Mouse (Mus musculus): ENCODE data around the gene Tmem135. TPM values are rescaled to one million over a fixed set of nuclear protein-coding genes. Genes with fewer than 3 reads are reported as not detected.

The Tmem135 gene
- polyA plus RNA-seq, 1 experiment from 2014 or later: 36.3 TPM

DNA sequence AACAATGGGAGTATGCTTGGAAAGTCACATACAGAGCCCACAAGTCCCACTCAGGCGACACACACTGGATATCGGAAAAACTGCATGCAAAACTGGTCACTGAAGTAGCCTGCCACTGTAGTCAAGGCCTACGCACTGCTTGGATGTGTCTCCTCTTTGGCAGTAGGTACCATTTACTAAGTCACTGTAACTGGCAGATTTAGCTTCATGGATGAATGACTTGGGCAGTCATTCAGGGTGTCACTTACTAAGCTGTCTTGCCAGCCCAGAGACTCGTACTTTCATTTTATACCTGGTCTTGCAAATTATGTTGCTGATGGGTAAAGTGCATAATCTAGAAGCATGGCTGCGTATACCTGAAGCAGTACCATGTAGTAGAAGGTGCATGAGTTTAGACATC is 17.3 kb upstream of the Tmem135 start:
- 0 out of 2 replicates have a peak, but pooled peaks cover 7% of the 10 kb centered on the region for H3K4me1 ChIP-seq (ENCODE audit: control insufficient read depth, insufficient read depth, low read length)
- no peaks in the 10 kb centered on the region for H3K36me3 ChIP-seq (ENCODE audit: control insufficient read depth, insufficient read depth, low read length)
- ATAC-seq (ENCODE audit: insufficient read depth, low FRiP score): no peak
- H3K27ac ChIP-seq (ENCODE audit: low read length): no peak overlapping the region
- H3K27me3 ChIP-seq (ENCODE audit: control insufficient read depth, insufficient read depth, low read length): no peaks in the 10 kb centered on the region
- no peak overlapping the region for H3K4me2 ChIP-seq (ENCODE audit: low read depth, low read length)
- H3K9me3 ChIP-seq (replicated peaks; ENCODE audit: control insufficient read depth, low read length): no peaks in the 10 kb centered on the region
- 93% methylated on average over 5 of the region's 5 CpGs for WGBS
- no peak overlapping the region for H3K4me3 ChIP-seq (replicated peaks; ENCODE audit: low read length)
- H3K9ac ChIP-seq (ENCODE audit: low read length): no peak overlapping the region

DNA sequence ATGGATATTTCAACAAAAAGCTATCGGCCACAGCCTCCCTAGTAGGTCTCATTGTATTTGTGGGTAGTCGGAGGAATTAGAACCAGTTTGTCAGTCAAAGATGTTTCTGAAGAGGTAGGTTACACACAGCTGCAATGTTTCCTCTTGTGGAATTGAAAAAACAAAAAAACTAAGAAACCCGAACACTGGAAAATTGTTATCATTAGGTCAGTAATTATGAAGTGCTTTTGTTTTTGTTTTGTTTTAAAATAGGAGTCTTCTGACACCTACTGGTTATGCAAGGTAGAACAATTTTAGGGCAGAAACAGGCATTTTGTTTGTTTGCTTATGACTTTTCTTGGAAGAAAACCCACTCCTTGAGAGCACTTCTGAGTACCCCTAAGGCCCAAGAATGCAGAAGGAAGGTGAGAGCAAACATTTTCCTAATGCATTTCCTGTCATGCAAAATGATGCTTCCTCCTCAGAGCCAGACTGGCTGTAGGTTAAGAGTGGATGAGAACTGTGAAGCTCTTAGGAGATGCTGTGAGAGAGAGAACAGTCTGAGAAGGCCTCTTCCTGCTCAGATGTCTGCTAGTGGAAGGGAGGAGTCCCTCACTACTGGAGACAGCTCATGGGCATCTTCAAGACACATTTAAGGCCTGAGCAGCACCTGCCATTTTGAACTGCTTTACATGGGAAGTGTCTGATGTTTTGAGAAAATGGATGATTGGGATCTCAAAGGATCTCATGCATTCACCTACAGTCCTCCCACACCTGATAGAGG is 15.1 kb upstream of the Tmem135 start:
- Histone ChIP-seq H3K4me2 (ENCODE audit: low read depth, low read length) (peak overlapping the region; percentile 16; the same call in 1 of the 2 replicates), H3K27ac (ENCODE audit: low read length) (no peak overlapping the region), H3K27me3 (ENCODE audit: control insufficient read depth, insufficient read depth, low read length) (no peaks in the 10 kb centered on the region), H3K9ac (ENCODE audit: low read length) (no peak overlapping the region), H3K36me3 (ENCODE audit: control insufficient read depth, insufficient read depth, low read length) (no peaks in the 10 kb centered on the region), H3K4me1 (ENCODE audit: control insufficient read depth, insufficient read depth, low read length) (0 out of 2 replicates have a peak, but pooled peaks cover 7% of the 10 kb centered on the region), H3K9me3 (replicated peaks; ENCODE audit: control insufficient read depth, low read length) (no peaks in the 10 kb centered on the region), H3K4me3 (replicated peaks; ENCODE audit: low read length) (no peak overlapping the region)
- ATAC-seq (ENCODE audit: insufficient read depth, low FRiP score): no peak
- 38% methylated on average over 3 of the region's 3 CpGs for WGBS

DNA sequence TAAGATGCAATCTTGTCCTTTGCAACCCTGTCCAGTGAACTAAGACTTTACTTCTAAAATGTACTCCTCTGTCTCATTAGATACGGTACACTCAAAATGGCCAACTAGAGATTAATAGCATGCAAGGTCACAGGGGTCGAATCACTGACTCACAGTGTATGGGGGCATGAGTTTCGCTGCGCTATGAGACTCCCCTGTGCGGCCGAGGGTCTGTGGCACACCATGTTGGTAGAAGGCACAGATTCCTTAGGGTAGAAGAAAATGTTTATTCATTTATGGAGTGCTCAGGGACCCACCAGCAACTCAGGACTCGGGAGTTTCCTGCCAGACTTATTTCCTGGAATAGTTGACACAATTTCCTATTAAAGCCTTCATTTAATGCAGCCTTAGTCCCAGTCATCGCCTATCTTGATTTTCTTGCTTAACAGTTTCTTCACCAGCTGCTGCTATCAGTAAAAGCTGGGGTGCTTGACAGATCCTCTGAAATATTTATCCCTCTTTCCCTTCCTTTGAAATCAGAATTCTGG is 14.2 kb upstream of the Tmem135 start:
- H3K4me2 ChIP-seq (ENCODE audit: low read depth, low read length): no peak overlapping the region
- ATAC-seq (ENCODE audit: insufficient read depth, low FRiP score): peak; percentile 31; the same call in 1 of the 2 replicates

DNA sequence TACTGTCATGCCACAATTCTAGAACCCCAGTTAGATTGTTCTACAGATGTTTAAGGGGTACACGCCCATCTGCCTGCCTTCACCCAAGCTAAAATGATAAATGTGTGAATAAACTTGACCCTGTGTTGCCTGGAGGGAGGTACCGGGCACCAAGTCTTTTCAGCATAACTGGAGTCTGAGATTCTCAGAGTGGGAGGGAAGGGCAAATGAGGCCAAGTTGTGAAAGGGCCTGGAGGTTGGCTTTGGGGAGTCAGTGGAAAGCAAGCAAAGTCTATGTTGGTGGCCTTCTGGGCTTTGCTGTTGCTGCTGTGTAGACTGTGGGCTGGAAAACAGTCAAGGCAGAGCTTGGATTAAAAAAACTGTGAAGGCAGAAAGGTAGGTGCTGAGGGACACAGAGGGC is 13.7 kb upstream of the Tmem135 start:
- no peak overlapping the region for H3K9ac ChIP-seq (ENCODE audit: low read length)
- H3K27me3 ChIP-seq (ENCODE audit: control insufficient read depth, insufficient read depth, low read length): no peaks in the 10 kb centered on the region
- H3K4me2 ChIP-seq (ENCODE audit: low read depth, low read length): no peak overlapping the region
- no peaks in the 10 kb centered on the region for H3K9me3 ChIP-seq (replicated peaks; ENCODE audit: control insufficient read depth, low read length)
- H3K4me1 ChIP-seq (ENCODE audit: control insufficient read depth, insufficient read depth, low read length): 0 out of 2 replicates have a peak, but pooled peaks cover 10% of the 10 kb centered on the region
- H3K27ac ChIP-seq (ENCODE audit: low read length): no peak overlapping the region; the same call in 1 of the 2 replicates
- 54% methylated on average over 2 of the region's 2 CpGs for WGBS
- ATAC-seq (ENCODE audit: insufficient read depth, low FRiP score): no peak
- no peak overlapping the region for H3K4me3 ChIP-seq (replicated peaks; ENCODE audit: low read length)
- 0 out of 2 replicates have a peak, but pooled peaks cover under 1% of the 10 kb centered on the region for H3K36me3 ChIP-seq (ENCODE audit: control insufficient read depth, insufficient read depth, low read length)

More for the DNA sequence above, 14.2 kb upstream of the Tmem135 start:
- Histone ChIP-seq H3K36me3 (ENCODE audit: control insufficient read depth, insufficient read depth, low read length) (no peaks in the 10 kb centered on the region), H3K27me3 (ENCODE audit: control insufficient read depth, insufficient read depth, low read length) (no peaks in the 10 kb centered on the region), H3K4me3 (replicated peaks; ENCODE audit: low read length) (no peak overlapping the region), H3K9me3 (replicated peaks; ENCODE audit: control insufficient read depth, low read length) (no peaks in the 10 kb centered on the region), H3K4me1 (ENCODE audit: control insufficient read depth, insufficient read depth, low read length) (0 out of 2 replicates have a peak, but pooled peaks cover 10% of the 10 kb centered on the region), H3K9ac (ENCODE audit: low read length) (no peak overlapping the region), H3K27ac (ENCODE audit: low read length) (no peak overlapping the region; the same call in 1 of the 2 replicates)
- 52% methylated on average over 8 of the region's 8 CpGs for WGBS

DNA sequence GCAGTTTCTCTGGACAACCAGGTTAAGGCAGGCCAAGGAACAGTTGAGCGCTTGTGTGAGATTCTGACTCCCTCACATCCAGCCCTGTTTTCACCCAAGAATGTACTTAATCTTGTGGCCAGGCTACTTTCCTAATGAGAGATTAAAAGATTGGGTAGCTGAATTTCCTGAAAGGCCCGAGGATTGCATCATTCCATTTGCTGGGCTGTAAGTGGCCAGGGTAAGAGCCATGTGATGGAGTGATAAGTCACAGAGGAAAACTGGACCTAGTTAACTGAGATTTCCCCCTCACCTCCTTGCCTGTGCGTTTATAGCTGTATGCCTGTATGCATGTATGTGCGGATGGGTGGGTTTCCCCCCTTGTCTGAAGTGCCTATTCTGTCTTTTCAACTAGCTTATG is 12.0 kb upstream of the Tmem135 start:
- Histone ChIP-seq H3K4me3 (replicated peaks; ENCODE audit: low read length) (no peak overlapping the region), H3K4me1 (ENCODE audit: control insufficient read depth, insufficient read depth, low read length) (peaks cover 16% of the 10 kb centered on the region; the same call in 1 of the 2 replicates), H3K36me3 (ENCODE audit: control insufficient read depth, insufficient read depth, low read length) (peaks cover 5% of the 10 kb centered on the region; the same call in 1 of the 2 replicates), H3K9ac (ENCODE audit: low read length) (no peak overlapping the region), H3K27ac (ENCODE audit: low read length) (no peak overlapping the region), H3K27me3 (ENCODE audit: control insufficient read depth, insufficient read depth, low read length) (no peaks in the 10 kb centered on the region), H3K9me3 (replicated peaks; ENCODE audit: control insufficient read depth, low read length) (no peaks in the 10 kb centered on the region), H3K4me2 (ENCODE audit: low read depth, low read length) (no peak overlapping the region)
- peak; percentile 34; the same call in 1 of the 2 replicates for ATAC-seq (ENCODE audit: insufficient read depth, low FRiP score)
- 68% methylated on average over 4 of the region's 4 CpGs for WGBS

DNA sequence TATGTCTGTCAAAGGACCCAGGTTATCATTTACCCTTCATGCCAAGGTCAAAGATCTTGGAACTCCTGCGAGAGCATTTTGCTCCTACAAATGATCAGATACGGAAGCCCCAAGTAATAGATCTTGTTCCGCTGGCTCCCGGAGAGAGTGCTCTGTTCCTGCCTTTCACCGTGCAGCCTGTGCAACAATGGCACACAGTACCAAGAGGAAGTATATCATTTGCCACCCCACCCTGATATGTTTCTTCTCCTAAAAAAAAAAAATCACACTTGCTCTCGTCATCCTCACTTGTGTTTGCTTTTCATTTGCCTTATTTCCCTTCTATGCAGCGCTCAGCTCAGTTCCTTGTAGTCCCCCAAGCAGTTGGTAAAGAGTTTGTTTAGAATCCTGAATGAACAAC is 8.1 kb upstream of the Tmem135 start:
- ATAC-seq (ENCODE audit: insufficient read depth, low FRiP score): peak; percentile 52; the same call in 1 of the 2 replicates
- Histone ChIP-seq H3K4me2 (ENCODE audit: low read depth, low read length) (no peak overlapping the region), H3K9me3 (replicated peaks; ENCODE audit: control insufficient read depth, low read length) (no peaks in the 10 kb centered on the region), H3K36me3 (ENCODE audit: control insufficient read depth, insufficient read depth, low read length) (peaks cover 5% of the 10 kb centered on the region), H3K9ac (ENCODE audit: low read length) (no peak overlapping the region), H3K27ac (ENCODE audit: low read length) (peak overlapping the region; percentile 25; the same call in 1 of the 2 replicates), H3K4me3 (replicated peaks; ENCODE audit: low read length) (no peak overlapping the region), H3K27me3 (ENCODE audit: control insufficient read depth, insufficient read depth, low read length) (no peaks in the 10 kb centered on the region), H3K4me1 (ENCODE audit: control insufficient read depth, insufficient read depth, low read length) (peaks cover 35% of the 10 kb centered on the region)
- 61% methylated on average over 7 of the region's 7 CpGs for WGBS

DNA sequence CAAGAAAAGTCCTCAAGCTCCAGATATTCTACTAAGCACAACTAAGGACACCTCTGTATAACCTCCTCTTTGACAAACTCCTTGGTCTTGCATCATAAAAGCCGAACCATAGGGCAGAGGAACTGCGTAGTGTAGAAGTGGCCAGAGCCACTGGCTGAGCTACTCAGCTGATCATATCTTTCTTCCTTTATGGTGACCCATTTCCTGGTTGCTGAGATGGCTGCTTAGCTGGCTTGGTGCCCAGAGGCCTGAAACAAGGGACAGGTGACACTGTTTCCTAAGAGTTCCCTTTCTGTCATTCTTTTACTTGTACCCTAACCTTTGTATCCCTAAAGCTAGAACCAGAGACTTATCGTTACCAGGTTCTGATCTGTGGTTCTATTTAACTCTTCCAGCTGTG is 7.3 kb upstream of the Tmem135 start:
- 0 out of 2 replicates have a peak, but pooled peaks have one; percentile 43 for ATAC-seq (ENCODE audit: insufficient read depth, low FRiP score)
- Histone ChIP-seq H3K36me3 (ENCODE audit: control insufficient read depth, insufficient read depth, low read length) (peaks cover 5% of the 10 kb centered on the region), H3K9me3 (replicated peaks; ENCODE audit: control insufficient read depth, low read length) (no peaks in the 10 kb centered on the region), H3K4me2 (ENCODE audit: low read depth, low read length) (no peak overlapping the region), H3K4me3 (replicated peaks; ENCODE audit: low read length) (no peak overlapping the region), H3K4me1 (ENCODE audit: control insufficient read depth, insufficient read depth, low read length) (peaks cover 39% of the 10 kb centered on the region), H3K27ac (ENCODE audit: low read length) (no peak overlapping the region), H3K9ac (ENCODE audit: low read length) (no peak overlapping the region), H3K27me3 (ENCODE audit: control insufficient read depth, insufficient read depth, low read length) (no peaks in the 10 kb centered on the region)
- WGBS: 77% methylated on average over 3 of the region's 3 CpGs

DNA sequence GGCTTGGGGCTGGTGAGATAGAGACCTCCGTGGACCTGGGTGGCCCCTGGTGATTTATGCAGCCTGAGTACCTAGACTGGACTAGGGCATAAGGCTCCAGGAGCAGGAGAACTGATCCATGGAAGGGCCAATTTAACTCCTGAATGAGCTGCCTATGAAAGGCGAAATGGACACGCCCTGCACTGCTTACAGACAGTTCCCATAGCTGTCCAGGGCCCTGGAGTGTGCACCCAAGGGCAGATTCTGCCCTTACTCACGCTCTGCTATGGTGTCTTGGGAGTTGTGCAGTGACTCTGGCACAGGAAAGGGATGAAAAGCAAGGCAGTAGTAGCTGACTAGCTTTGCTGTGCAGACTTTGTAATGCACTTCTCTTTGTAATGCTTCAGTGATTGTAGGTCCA is 6.3 kb upstream of the Tmem135 start:
- peaks cover 5% of the 10 kb centered on the region for H3K36me3 ChIP-seq (ENCODE audit: control insufficient read depth, insufficient read depth, low read length)
- no peak for ATAC-seq (ENCODE audit: insufficient read depth, low FRiP score)
- no peak overlapping the region for H3K27ac ChIP-seq (ENCODE audit: low read length)
- 56% methylated on average over 4 of the region's 4 CpGs for WGBS
- H3K9ac ChIP-seq (ENCODE audit: low read length): no peak overlapping the region
- no peaks in the 10 kb centered on the region for H3K9me3 ChIP-seq (replicated peaks; ENCODE audit: control insufficient read depth, low read length)
- no peak overlapping the region; the same call in 1 of the 2 replicates for H3K4me2 ChIP-seq (ENCODE audit: low read depth, low read length)
- peaks cover 39% of the 10 kb centered on the region for H3K4me1 ChIP-seq (ENCODE audit: control insufficient read depth, insufficient read depth, low read length)
- H3K27me3 ChIP-seq (ENCODE audit: control insufficient read depth, insufficient read depth, low read length): no peaks in the 10 kb centered on the region
- H3K4me3 ChIP-seq (replicated peaks; ENCODE audit: low read length): no peak overlapping the region
